ENCODE assay signal across 20 mouse cellular contexts in genomic region chr11:18996767-18997166, GRCm38 (mm10).
"Had no signal": no experiment of that assay in that cellular context is flagged by ENCODE, and none has a peak within 500 bp of the region (broad histone marks: within the 10 kb centered on the region; RNA-seq: fewer than 3 reads in every experiment).

No protein-coding gene starts in this region.

- H3K4me1 ChIP-seq: limb, embryonic 13.5 days; liver, embryonic 12.5 days; liver, embryonic 15.5 days; lung, embryonic 15.5 days; midbrain, embryonic 12.5 days had no signal

- H3K9me3 ChIP-seq: limb, embryonic 13.5 days; liver, embryonic 12.5 days; liver, embryonic 15.5 days; lung, embryonic 15.5 days; midbrain, embryonic 12.5 days had no signal

- H3K4me3 ChIP-seq: limb, embryonic 13.5 days; liver, embryonic 12.5 days; liver, embryonic 15.5 days; lung, embryonic 15.5 days; midbrain, embryonic 12.5 days; myocyte had no signal

- H3K27ac ChIP-seq: limb, embryonic 13.5 days; liver, embryonic 12.5 days; liver, embryonic 15.5 days; lung, embryonic 15.5 days; midbrain, embryonic 12.5 days; stomach, postnatal 0 days had no signal

- H3K4me2 ChIP-seq: limb, embryonic 13.5 days; liver, embryonic 12.5 days; liver, embryonic 15.5 days; lung, embryonic 15.5 days; midbrain, embryonic 12.5 days had no signal

- H3K36me3 ChIP-seq: limb, embryonic 13.5 days; liver, embryonic 15.5 days had no signal

- H3K9ac ChIP-seq: limb, embryonic 13.5 days; liver, embryonic 12.5 days; liver, embryonic 15.5 days; lung, embryonic 15.5 days; midbrain, embryonic 12.5 days had no signal

- ATAC-seq: liver, embryonic 12.5 days; midbrain, embryonic 16.5 days had no signal

- DNase-seq: kidney, adult 11 months; kidney, adult 9 months; kidney, postnatal 14 days; kidney, postnatal 4 days; left cerebral cortex, postnatal 4 days; liver; lung, adult 18-20 months; lung, postnatal 4 days; right cerebral cortex, adult 18-20 months; right cerebral cortex, postnatal 14 days; right cerebral cortex, postnatal 4 days; thymus, postnatal 25 days had no signal

- H3K27me3 ChIP-seq: liver, embryonic 12.5 days; liver, embryonic 15.5 days; lung, embryonic 15.5 days; midbrain, embryonic 12.5 days had no signal
